14 mouse cellular contexts compared by ENCODE assay signal in the genomic region with DNA sequence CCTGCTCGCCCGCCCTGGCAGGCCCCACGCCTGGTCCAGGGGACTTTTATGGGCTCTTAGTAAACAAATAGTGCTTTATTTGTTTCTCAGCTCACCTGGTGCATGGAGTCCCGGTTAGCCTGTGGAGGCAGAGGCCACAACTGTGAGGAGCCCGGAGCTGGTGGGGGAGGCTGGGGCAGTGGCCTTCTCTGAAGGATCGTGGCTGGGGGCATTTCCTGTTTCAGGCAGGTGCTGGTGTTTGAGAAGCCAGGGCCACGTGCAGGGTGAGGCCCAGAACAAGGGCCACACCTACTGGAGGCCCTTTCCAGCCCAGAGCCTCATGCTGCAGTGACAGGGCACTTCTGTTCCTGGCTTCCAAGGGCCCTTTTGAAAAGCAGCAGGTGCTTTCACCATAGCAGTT. TPM values are rescaled to one million over a fixed set of nuclear protein-coding genes. Genes with fewer than 3 reads are reported as not detected.
DNase-seq lines count a peak whose midpoint lies in the region; ATAC-seq lines count a peak whose summit lies in the region.
"Had no signal": no experiment of that assay in that cellular context is flagged by ENCODE, and none has a peak within 500 bp of the region (broad histone marks: within the 10 kb centered on the region; RNA-seq: fewer than 3 reads in every experiment).

No protein-coding gene starts in this region.

- no peaks in the 10 kb centered on the region; the same call in 1 of the 2 replicates for H3K9me3 ChIP-seq in neural tube, embryonic 11.5 days (ENCODE audit: control insufficient read depth, low read length)
- H3K9me3 ChIP-seq in neural tube, embryonic 15.5 days (replicated peaks): no peaks in the 10 kb centered on the region
- no peaks in the 10 kb centered on the region for H3K9me3 ChIP-seq in liver, embryonic 12.5 days (replicated peaks)
- H3K9me3 ChIP-seq: embryonic facial prominence, embryonic 13.5 days; hindbrain, embryonic 13.5 days had no signal

- H3K27me3 ChIP-seq in neural tube, embryonic 11.5 days (ENCODE audit: control insufficient read depth, insufficient read depth, low read length): no peaks in the 10 kb centered on the region
- 0 out of 2 replicates have a peak, but pooled peaks cover under 1% of the 10 kb centered on the region for H3K27me3 ChIP-seq in neural tube, embryonic 15.5 days (replicated peaks)
- H3K27me3 ChIP-seq in liver, embryonic 12.5 days (replicated peaks): peaks cover 16% of the 10 kb centered on the region; the same call in 1 of the 2 replicates
- H3K27me3 ChIP-seq: embryonic facial prominence, embryonic 13.5 days had no signal

- no peak overlapping the region for H3K4me2 ChIP-seq in neural tube, embryonic 11.5 days (ENCODE audit: low read depth)
- no peak overlapping the region for H3K4me2 ChIP-seq in neural tube, embryonic 15.5 days
- H3K4me2 ChIP-seq in liver, embryonic 12.5 days: peak overlapping the region; percentile 49
- H3K4me2 ChIP-seq: embryonic facial prominence, embryonic 13.5 days; hindbrain, embryonic 13.5 days had no signal

- H3K4me1 ChIP-seq in neural tube, embryonic 11.5 days (ENCODE audit: control insufficient read depth, insufficient read depth, low read length): peaks cover 6% of the 10 kb centered on the region
- peaks cover 18% of the 10 kb centered on the region for H3K4me1 ChIP-seq in neural tube, embryonic 15.5 days
- H3K4me1 ChIP-seq in liver, embryonic 12.5 days: peaks cover 43% of the 10 kb centered on the region

- DNase-seq in neural tube, embryonic 11.5 days (ENCODE audit: low spot score): peak; percentile 8
- DNase-seq in gastrocnemius, postnatal 10 days: no peak
- DNase-seq in ovary, postnatal 14 days (ENCODE audit: low spot score): no peak
- DNase-seq: adrenal gland, adult 8-10 months; cerebellum, adult 18-20 months; retina, postnatal 1 day had no signal

- no peaks in the 10 kb centered on the region for H3K36me3 ChIP-seq in neural tube, embryonic 11.5 days (ENCODE audit: control insufficient read depth, insufficient read depth, low read length)
- H3K36me3 ChIP-seq in neural tube, embryonic 15.5 days: no peaks in the 10 kb centered on the region
- H3K36me3 ChIP-seq in liver, embryonic 12.5 days: no peaks in the 10 kb centered on the region
- H3K36me3 ChIP-seq: embryonic facial prominence, embryonic 13.5 days; hindbrain, embryonic 13.5 days had no signal

- H3K27ac ChIP-seq in neural tube, embryonic 11.5 days (ENCODE audit: low read depth, low read length): no peak overlapping the region
- no peak overlapping the region for H3K27ac ChIP-seq in neural tube, embryonic 15.5 days (replicated peaks)
- H3K27ac ChIP-seq in liver, embryonic 12.5 days: peak overlapping the region; percentile 83
- H3K27ac ChIP-seq: embryonic facial prominence, embryonic 13.5 days; hindbrain, embryonic 13.5 days had no signal

- H3K9ac ChIP-seq in neural tube, embryonic 11.5 days (ENCODE audit: low read length): no peak overlapping the region
- no peak overlapping the region for H3K9ac ChIP-seq in neural tube, embryonic 15.5 days (replicated peaks)
- peak overlapping the region; percentile 57 for H3K9ac ChIP-seq in liver, embryonic 12.5 days
- H3K9ac ChIP-seq: embryonic facial prominence, embryonic 13.5 days; hindbrain, embryonic 13.5 days had no signal

- 55% methylated on average over 7 of the region's 7 CpGs for WGBS in neural tube, embryonic 11.5 days
- WGBS in neural tube, embryonic 15.5 days: 57% methylated on average over 7 of the region's 7 CpGs
- WGBS in liver, embryonic 12.5 days (ENCODE audit: insufficient replicate concordance): 33% methylated on average over 7 of the region's 7 CpGs

- no peak overlapping the region for H3K4me3 ChIP-seq in neural tube, embryonic 11.5 days (ENCODE audit: low read depth, low read length)
- no peak overlapping the region for H3K4me3 ChIP-seq in neural tube, embryonic 15.5 days (replicated peaks)
- peak overlapping the region; percentile 4; the same call in 1 of the 2 replicates for H3K4me3 ChIP-seq in liver, embryonic 12.5 days
- H3K4me3 ChIP-seq: embryonic facial prominence, embryonic 13.5 days; hindbrain, embryonic 13.5 days had no signal

- no peak for ATAC-seq in neural tube, embryonic 11.5 days (ENCODE audit: insufficient read depth, low FRiP score, low TSS enrichment)
- no peak for ATAC-seq in neural tube, embryonic 15.5 days (ENCODE audit: low FRiP score)
- peak; percentile 9 to 51; a peak in 2 of 4 replicates for ATAC-seq in hematopoietic stem cell, adult 5-6 weeks (replicated peaks in 1 of 2; ENCODE audit: insufficient read depth in 1 of 2, low FRiP score in 2 of 2, low TSS enrichment in 1 of 2, low read depth in 1 of 2, poor library complexity in 2 of 2, severe bottlenecking in 2 of 2)
- peak; percentile 84 for ATAC-seq in liver, embryonic 12.5 days
- peak; percentile 39; the same call in 1 of the 2 replicates for ATAC-seq in megakaryocyte-erythroid progenitor cell, adult 5-6 weeks (replicated peaks; ENCODE audit: low FRiP score, low TSS enrichment, poor library complexity, severe bottlenecking)

RNA-seq across cellular contexts. Expression of a gene that starts 7.4 kb away (rescaled TPM):
- not detected in 2 replicates for polyA plus RNA-seq in neural tube, embryonic 11.5 days (2014; fragmentation: Nextera tagmentation; extraction: Ambion mirVana)
- polyA plus RNA-seq in neural tube, embryonic 15.5 days (2015; fragmentation: Nextera tagmentation; extraction: Ambion mirVana): 0.40 TPM in 1 of 2 replicates, not detected in the other
- total RNA-seq in hematopoietic stem cell, adult 5-6 weeks (2017): not detected in 2 replicates
- polyA plus RNA-seq in liver, embryonic 12.5 days (2016; fragmentation: Nextera tagmentation; extraction: Ambion mirVana): not detected in 2 replicates
- total RNA-seq in megakaryocyte-erythroid progenitor cell, adult 5-6 weeks (2014; fragmentation: Nextera tagmentation): not detected in 2 replicates
- total RNA-seq in megakaryocyte-erythroid progenitor cell, adult 5-6 weeks (2017): not detected in 2 replicates
- not detected for total RNA-seq in gastrocnemius, postnatal 10 days (2021)
- total RNA-seq: adrenal gland, adult 8-10 months had no signal
- polyA plus RNA-seq: embryonic facial prominence, embryonic 13.5 days; hindbrain, embryonic 13.5 days; large intestine, adult 2 months; limb, embryonic 11.5 days had no signal

RNA-seq across cellular contexts. Expression of a gene that starts 39.5 kb away (rescaled TPM):
- 48.7 and 55.2 TPM in 2 replicates for polyA plus RNA-seq in neural tube, embryonic 11.5 days (2014; fragmentation: Nextera tagmentation; extraction: Ambion mirVana)
- 123 and 145 TPM in 2 replicates for polyA plus RNA-seq in neural tube, embryonic 15.5 days (2015; fragmentation: Nextera tagmentation; extraction: Ambion mirVana)
- total RNA-seq in hematopoietic stem cell, adult 5-6 weeks (2017): 5.3 and 7.6 TPM in 2 replicates
- polyA plus RNA-seq in liver, embryonic 12.5 days (2016; fragmentation: Nextera tagmentation; extraction: Ambion mirVana): 12.9 and 13.7 TPM in 2 replicates
- 19.3 and 21.1 TPM in 2 replicates for total RNA-seq in megakaryocyte-erythroid progenitor cell, adult 5-6 weeks (2014; fragmentation: Nextera tagmentation)
- total RNA-seq in megakaryocyte-erythroid progenitor cell, adult 5-6 weeks (2017): 10.2 and 14.3 TPM in 2 replicates
- total RNA-seq in gastrocnemius, postnatal 10 days (2021): 10 to 100 TPM; 55.0 to 58.2 TPM

RNA-seq across cellular contexts. Expression of a gene that starts 40.1 kb away (rescaled TPM):
- 102 and 108 TPM in 2 replicates for polyA plus RNA-seq in neural tube, embryonic 11.5 days (2014; fragmentation: Nextera tagmentation; extraction: Ambion mirVana)
- 129 and 132 TPM in 2 replicates for polyA plus RNA-seq in neural tube, embryonic 15.5 days (2015; fragmentation: Nextera tagmentation; extraction: Ambion mirVana)
- 13.2 and 21.9 TPM in 2 replicates for total RNA-seq in hematopoietic stem cell, adult 5-6 weeks (2017)
- 148 and 151 TPM in 2 replicates for polyA plus RNA-seq in liver, embryonic 12.5 days (2016; fragmentation: Nextera tagmentation; extraction: Ambion mirVana)
- 79.0 and 88.9 TPM in 2 replicates for total RNA-seq in megakaryocyte-erythroid progenitor cell, adult 5-6 weeks (2014; fragmentation: Nextera tagmentation)
- 9.7 and 14.4 TPM in 2 replicates for total RNA-seq in megakaryocyte-erythroid progenitor cell, adult 5-6 weeks (2017)
- 10 to 100 TPM; 82.3 to 83.5 TPM for total RNA-seq in gastrocnemius, postnatal 10 days (2021)

Comparison
In these comparisons a context has a peak if more than half of its experiments do, and no peak if none do; other contexts are left out.
1. ATAC-seq: peak in hematopoietic stem cell, adult 5-6 weeks (2 of 2), liver, embryonic 12.5 days (single experiment) and megakaryocyte-erythroid progenitor cell, adult 5-6 weeks (single experiment); none in neural tube, embryonic 11.5 days (single experiment) and neural tube, embryonic 15.5 days (single experiment).